Mouse (Mus musculus): ENCODE data around the gene Fancc.

DNA sequence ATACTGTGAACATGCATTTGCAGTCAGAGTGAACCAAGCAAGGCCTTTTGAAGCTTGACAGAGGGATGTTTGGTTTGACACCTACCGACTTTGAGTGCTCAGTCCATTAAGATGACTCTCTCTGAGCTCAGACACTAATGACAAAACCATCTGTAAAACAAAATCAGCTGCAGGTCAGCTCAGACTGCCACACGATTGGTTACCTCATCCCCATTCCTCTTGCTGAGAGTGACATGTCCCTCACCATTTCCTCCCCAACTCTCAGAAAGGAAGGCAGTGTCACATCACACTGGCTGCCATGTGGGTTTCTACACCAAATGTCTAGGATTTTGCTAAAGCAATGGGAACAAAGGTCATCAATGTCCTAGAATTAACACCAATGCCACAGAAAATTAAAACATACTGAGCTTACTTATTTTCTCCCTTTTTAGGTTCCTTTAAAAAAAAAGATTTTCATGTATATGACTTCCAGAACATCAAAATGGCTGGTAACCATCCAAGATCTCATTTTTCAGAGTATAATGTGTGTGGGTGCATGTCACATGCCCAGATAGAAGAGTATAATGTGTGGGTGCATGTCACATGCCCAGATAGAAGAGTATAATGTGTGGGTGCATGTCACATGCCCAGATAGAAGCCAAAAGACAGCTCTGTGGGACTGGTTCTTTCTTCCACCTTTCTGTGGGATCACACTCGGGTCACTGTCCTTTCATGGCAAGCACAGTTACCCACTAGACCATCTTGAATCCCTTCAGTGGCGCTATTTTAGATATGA, 136.8 kb downstream of the Fancc start:
- TF ChIP-seq EP300 (IDR thresholded peaks at IDR 0.05; ENCODE audit: low read depth) (no peak), CTCF (IDR thresholded peaks at IDR 0.05; ENCODE audit: low read depth) (no peak)
